8 mouse cellular contexts compared by ENCODE assay signal in genomic region chr14:99943156-99943555, GRCm38 (mm10).
A peak's percentile ranks its signal among the peaks of the same experiment; 100 is the strongest.
DNase-seq lines count a peak whose midpoint lies in the region; ATAC-seq lines count a peak whose summit lies in the region.

No protein-coding gene starts in this region.

- H3K4me1 ChIP-seq in forebrain, embryonic 12.5 days = peaks cover 36% of the 10 kb centered on the region
- H3K4me1 ChIP-seq in hindbrain, embryonic 12.5 days = peaks cover 36% of the 10 kb centered on the region
- peaks cover 15% of the 10 kb centered on the region for H3K4me1 ChIP-seq in stomach, embryonic 14.5 days (ENCODE audit: control insufficient read depth, insufficient read depth, low read length)

- no peaks in the 10 kb centered on the region for H3K9me3 ChIP-seq in forebrain, embryonic 12.5 days
- no peaks in the 10 kb centered on the region for H3K9me3 ChIP-seq in hindbrain, embryonic 12.5 days (replicated peaks)
- no peaks in the 10 kb centered on the region for H3K9me3 ChIP-seq in stomach, embryonic 14.5 days (ENCODE audit: control insufficient read depth, low read depth, low read length)

- peak overlapping the region; percentile 8 for H3K4me2 ChIP-seq in forebrain, embryonic 12.5 days
- H3K4me2 ChIP-seq in hindbrain, embryonic 12.5 days (replicated peaks) = peak overlapping the region; percentile 8; the same call in 1 of the 2 replicates
- no peak overlapping the region for H3K4me2 ChIP-seq in stomach, embryonic 14.5 days (replicated peaks; ENCODE audit: low read depth, low read length)

- no peak overlapping the region for H3K4me3 ChIP-seq in forebrain, embryonic 12.5 days (replicated peaks)
- H3K4me3 ChIP-seq in hindbrain, embryonic 12.5 days = no peak overlapping the region
- no peak overlapping the region for H3K4me3 ChIP-seq in stomach, embryonic 14.5 days (ENCODE audit: low read depth, low read length)

- peak overlapping the region; percentile 89 for H3K27ac ChIP-seq in forebrain, embryonic 12.5 days
- H3K27ac ChIP-seq in hindbrain, embryonic 12.5 days = peak overlapping the region; percentile 83
- peak overlapping the region; percentile 64; the same call in 1 of the 2 replicates for H3K27ac ChIP-seq in stomach, embryonic 14.5 days (ENCODE audit: low read length)

- H3K27me3 ChIP-seq in forebrain, embryonic 12.5 days = no peaks in the 10 kb centered on the region
- no peaks in the 10 kb centered on the region for H3K27me3 ChIP-seq in hindbrain, embryonic 12.5 days
- no peaks in the 10 kb centered on the region for H3K27me3 ChIP-seq in stomach, embryonic 14.5 days (ENCODE audit: control insufficient read depth, insufficient read depth, low read length)

- peak; percentile 86 for ATAC-seq in forebrain, embryonic 12.5 days (ENCODE audit: low FRiP score)
- peak; percentile 86 for ATAC-seq in hindbrain, embryonic 12.5 days (ENCODE audit: low FRiP score)
- ATAC-seq in stomach, embryonic 14.5 days (ENCODE audit: insufficient number of reproducible peaks, insufficient read depth, low FRiP score, low read depth) = peak; percentile 94

- peak; percentile 49 for DNase-seq in adrenal gland, postnatal 10 days
- DNase-seq in adrenal gland, adult 2 months = no peak
- peak; percentile 58 for DNase-seq in brain, embryonic 18.5 days (ENCODE audit: low read depth, low spot score)
- peak; percentile 66 to 67 for DNase-seq in layer of hippocampus, postnatal 10 days (ENCODE audit: low spot score in 2 of 2)
- peak; percentile 83 for DNase-seq in mesoderm, embryonic 11.5 days (ENCODE audit: low read depth, low spot score)

- H3K9ac ChIP-seq in forebrain, embryonic 12.5 days = no peak overlapping the region
- no peak overlapping the region for H3K9ac ChIP-seq in hindbrain, embryonic 12.5 days
- no peak overlapping the region for H3K9ac ChIP-seq in stomach, embryonic 14.5 days (replicated peaks; ENCODE audit: low read depth, low read length)

- no peaks in the 10 kb centered on the region for H3K36me3 ChIP-seq in forebrain, embryonic 12.5 days (replicated peaks)
- no peaks in the 10 kb centered on the region for H3K36me3 ChIP-seq in hindbrain, embryonic 12.5 days
- no peaks in the 10 kb centered on the region for H3K36me3 ChIP-seq in stomach, embryonic 14.5 days (ENCODE audit: control insufficient read depth, insufficient read depth, low read length)

- 8% methylated on average over 8 of the region's 8 CpGs for WGBS in forebrain, embryonic 12.5 days
- 23% methylated on average over 8 of the region's 8 CpGs for WGBS in hindbrain, embryonic 12.5 days
- WGBS in stomach, embryonic 14.5 days = 8% methylated on average over 8 of the region's 8 CpGs
